Mouse (Mus musculus): ENCODE results near the gene Arhgef28.

Gene Arhgef28

DNA sequence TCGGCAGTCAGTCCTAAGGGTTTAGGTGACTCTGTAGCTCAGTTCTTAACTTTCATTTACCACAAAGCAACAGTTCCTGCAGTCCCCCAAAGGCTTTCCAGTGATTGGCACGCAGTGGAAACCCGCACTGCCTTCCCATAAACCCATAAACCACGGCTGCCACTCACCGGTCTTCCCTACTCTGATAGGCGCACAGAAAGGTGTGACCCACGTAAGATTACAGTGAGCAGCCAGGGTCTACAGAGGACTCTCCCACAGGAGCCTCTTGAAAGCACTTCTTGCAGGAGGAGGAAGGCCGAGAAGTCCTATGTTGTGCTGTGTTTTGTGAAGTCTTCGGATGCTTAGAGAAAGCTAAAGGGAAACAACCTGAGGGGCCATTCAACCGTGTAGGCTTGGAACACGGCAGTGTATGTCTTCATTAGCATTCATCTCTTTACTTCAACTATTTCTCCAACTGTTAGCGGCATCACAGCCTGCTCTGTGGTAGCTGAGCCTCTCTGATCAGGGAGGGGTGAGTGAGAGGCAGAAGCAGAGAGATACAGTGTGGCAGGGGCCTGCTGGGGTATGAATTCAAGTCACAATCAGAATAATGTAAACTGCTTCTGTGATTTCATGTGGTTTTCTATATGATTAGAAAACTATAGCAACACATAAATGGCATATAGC is 189.2 kb downstream of the Arhgef28 start:
- no peak for DNase-seq (ENCODE audit: extremely low spot score, low read depth, low spot score)

DNA sequence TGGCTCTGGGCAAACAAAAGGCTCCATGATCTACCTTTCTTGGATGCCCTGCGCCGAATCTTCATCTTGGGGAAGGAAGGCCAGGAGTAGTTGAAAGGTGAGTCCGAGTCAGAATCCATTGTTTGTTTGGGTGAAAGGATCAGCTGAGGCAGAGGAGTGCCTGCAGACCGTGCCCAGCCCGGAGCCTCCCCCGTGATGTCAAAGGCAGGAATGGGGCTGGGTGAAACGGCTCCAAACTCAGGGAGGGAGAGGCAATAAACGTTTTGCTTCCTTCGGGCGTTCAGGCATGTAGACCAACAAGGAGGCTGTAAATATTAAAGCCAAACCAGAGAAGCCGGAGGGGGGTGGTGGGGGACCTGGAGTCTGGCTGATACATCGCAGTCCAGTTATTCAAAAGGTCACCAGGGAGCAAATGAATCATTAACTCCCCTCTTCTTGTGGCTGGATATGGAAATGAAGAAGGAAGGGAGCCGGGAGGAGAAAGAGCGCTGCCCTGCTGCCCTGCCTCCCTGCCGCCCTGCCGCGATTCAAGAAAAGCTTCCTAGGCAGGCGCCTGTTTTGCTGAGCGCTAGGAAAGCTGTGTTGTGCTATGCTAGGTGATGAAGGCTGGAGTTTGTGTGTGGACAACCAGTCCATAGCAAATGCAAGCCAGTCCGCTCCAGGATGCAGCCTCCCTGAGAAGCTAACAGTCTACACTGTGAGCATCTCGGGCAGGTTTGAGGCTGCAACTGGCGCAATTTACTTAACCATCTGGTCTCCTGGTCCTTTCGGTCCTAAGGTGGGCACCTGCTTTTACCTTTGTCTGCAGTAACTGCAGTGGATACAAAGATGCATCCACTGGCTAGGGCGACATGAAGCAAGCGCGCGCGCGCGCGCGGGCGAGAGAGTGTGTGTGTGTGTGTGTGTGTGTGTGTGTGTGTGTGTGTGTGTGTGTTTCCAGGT is 190.0 kb downstream of the Arhgef28 start:
- DNase-seq (ENCODE audit: extremely low spot score, low read depth, low spot score) = peak; percentile 14

DNA sequence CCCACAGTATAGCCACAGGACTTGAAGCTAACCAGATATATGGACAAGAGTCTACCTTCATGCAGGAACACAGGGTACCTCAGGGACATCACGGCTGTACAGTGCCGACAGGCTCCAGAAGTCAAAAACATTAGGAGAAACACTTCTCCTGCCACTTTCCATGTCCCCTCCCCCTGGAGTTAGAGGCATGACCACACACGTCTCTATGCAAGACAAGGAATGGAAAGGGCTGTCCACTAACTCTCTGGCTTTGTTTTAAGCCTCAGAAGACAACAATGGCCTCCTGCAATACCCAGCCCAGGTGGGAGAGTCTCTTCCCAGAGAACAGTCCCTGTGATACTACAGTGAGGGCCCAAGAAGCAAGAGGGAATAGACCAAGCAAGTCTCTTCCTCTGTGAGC is 191.3 kb downstream of the Arhgef28 start:
- no peak for DNase-seq (ENCODE audit: extremely low spot score, low read depth, low spot score)

DNA sequence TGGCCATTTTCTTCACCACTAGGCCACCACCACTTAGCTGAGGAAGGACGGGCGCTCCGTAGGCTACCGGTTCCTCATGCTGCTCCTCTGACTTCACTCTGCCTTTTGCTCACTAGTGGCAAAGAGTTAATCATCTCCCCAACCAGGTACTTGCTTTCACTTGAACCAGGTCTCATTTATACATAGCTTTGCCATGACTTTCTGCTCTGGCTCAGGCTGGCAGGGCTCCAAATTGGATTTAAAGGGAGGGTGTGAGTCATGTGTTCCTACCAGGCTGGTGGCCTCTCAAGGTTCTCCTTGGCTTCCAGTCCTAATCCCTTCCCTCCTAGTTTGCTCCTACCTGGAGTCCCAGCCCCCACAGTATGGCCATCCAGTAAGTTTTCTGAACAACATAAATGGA is 192.5 kb downstream of the Arhgef28 start:
- no peak for DNase-seq (ENCODE audit: extremely low spot score, low read depth, low spot score)

DNA sequence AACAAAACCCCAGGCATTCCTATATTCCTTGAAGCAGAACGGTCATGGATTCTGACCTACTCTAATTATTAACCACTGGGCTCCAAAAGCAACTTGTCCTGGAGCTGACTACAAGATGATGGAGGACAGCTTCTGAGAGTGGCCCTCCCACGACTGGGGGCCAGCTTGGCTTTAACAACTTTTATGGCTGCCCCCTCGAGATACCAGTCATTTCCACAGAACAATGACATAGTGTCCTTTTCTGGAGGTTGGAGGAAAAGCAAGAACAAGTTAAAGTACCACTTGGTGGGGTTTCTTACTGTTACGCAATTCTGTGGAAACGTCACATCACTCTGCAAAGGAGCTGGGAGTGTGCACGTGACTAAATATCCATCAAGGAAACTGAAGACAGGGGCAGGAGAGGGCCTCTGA is 194.3 kb downstream of the Arhgef28 start:
- no peak for DNase-seq (ENCODE audit: extremely low spot score, low read depth, low spot score)

DNA sequence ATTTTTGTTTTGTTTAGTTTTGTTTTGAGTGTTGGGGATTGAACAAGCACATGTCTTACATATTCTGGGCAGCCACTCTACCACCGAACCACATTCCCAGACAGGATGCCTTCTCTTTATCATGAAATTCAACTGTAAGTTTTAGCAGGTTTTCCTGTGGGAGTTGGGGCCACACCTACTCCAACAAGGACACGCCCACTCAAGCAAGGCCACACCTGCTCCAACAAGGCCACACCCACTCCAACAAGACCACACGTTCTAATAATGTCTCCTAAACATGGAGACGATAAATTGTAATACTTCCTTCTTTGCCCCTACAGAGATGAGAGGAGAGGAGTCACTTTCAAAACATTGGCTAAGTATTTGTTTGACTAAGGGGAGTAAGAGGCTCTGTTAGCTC is 197.2 kb downstream of the Arhgef28 start:
- no peak for DNase-seq (ENCODE audit: extremely low spot score, low read depth, low spot score)

DNA sequence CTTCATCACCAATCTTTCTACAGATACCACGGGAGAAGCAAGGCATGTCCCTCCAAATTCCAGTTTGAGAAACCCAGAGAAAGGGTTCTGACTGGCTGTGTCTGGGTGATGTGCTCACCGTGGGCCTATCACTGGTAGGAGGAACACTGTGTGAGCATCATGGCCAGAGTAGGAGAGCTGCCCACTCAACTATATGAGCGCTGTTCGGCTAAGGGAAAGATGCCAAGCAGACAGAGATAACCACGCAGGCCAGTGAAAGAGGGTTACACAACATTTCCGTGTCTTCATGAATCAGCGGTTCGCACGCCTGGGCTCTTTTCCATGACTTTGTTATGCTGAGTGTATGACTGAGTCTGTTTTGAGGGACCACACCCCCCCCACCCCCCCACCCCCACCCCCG is 197.7 kb downstream of the Arhgef28 start:
- no peak for DNase-seq (ENCODE audit: extremely low spot score, low read depth, low spot score)

DNA sequence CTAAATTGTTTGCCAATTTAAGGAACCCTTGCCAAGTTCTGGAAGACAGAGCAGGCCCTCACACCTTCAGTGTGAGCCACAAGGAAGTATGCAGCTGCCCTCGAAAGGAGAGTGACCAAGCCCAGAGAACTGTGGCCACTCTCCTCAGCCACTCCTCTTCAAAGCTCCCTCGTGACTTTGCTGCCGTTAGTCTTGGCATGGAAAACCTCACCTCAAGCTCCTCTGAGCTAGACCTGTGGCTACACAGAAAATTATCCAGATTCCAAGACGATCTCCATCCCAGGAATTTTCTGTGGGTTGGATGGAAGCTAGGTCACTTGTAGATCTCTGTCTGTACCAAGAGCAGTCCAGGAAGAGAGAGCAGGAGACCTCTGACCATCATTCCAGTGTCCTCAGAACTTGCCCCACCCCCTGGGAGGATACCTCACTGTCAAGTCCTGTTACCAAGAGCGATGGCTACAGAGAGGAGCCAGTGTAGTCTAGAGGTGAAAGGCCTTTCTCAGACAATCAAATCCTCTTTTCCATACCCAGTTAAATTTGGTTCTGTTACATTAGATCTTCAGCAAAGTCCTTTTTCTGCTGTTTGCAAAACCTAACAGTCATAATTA is 200.5 kb downstream of the Arhgef28 start:
- DNase-seq (ENCODE audit: extremely low spot score, low read depth, low spot score) = no peak

DNA sequence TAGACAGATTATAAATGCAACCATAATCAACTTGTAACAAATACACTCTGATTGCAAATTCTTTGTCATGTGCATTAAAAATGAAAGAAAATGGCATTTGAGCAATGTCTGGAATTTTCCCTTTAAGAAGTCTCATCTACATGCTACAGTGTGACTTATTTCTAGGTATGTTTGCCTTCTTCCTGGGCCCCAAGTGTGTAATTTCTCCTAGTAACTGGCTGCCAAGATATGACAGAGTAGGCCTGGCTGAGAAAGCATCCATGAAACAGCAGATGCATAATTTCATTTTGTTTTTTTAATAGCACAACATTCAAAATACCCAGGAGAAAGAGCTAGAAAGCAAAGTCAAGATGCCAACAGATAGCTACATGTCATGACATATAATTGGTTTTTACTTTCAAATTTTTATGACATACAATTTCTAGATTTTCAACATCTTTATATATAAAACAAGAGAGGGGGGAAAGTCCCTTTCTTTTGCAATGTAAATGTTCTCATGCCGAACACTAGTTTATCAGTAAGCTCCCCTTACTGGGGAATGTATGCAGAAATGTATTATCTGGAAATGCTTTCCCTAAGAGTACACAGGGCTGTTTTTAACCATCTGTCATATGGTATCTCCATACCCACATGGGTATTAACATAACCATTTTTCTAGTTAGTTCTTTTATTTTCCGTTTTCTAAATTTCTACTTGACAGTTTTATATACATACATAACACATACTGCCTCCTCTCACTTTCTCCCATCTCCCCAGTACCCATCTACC is 201.4 kb downstream of the Arhgef28 start:
- no peak for DNase-seq (ENCODE audit: extremely low spot score, low read depth, low spot score)

DNA sequence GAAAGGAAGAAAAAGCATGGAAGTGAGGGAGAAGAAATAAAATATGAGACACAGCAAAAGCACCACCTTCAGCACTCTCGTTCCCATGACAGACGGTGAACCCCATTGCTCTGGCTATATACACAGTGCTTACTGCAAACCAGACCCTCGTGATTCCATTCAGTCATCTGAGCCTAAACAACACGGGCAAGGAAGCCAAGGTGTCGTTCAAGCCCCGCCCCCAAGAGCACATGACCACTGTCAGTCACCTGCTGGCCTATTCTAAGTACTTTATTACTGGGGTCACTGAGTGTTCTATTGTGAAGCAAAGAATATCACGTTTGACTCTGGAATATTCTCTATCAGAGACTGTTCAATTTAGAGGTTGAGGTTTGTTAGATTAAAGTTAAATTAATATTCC is 202.5 kb downstream of the Arhgef28 start:
- DNase-seq (ENCODE audit: extremely low spot score, low read depth, low spot score) = no peak

DNA sequence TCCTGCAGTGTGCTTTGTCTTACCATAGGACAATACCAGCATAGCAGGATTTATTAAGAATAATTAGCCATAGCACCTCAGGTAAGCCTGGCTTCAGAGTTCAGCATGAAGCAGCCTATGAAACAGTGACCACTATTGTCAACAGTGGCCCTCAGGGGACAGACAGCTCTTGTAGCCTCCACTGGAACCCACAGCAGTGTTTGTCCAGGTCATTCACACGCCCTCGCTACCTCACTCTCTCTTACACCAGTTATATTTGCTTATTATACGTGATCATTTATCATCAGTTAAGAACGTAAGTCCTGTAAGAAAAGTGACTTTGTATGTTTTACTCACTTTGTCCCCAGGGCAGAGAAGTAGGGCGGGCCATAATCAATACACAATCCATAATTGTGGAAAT is 203.6 kb downstream of the Arhgef28 start:
- no peak for DNase-seq (ENCODE audit: extremely low spot score, low read depth, low spot score)

DNA sequence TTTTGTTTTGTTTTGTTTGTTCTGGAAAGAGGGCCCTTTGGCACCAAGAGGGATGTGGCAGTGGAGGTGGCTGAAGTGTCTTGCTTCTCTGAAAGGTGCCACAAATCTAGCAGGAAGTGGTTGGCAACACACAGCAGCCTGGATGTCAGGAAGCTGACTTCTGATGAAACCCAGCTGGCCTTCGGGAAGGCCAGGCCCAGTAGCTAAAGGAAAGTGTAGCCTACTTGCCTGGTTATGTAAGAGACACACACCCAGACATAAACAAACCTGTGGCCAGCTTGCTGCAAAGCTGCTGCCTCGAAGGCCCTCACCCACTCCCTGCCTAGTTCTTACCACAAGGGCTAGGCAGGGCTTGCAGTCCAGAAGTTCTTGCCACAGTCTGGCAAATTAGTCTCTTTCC is 204.1 kb downstream of the Arhgef28 start:
- DNase-seq (ENCODE audit: extremely low spot score, low read depth, low spot score) = no peak

DNA sequence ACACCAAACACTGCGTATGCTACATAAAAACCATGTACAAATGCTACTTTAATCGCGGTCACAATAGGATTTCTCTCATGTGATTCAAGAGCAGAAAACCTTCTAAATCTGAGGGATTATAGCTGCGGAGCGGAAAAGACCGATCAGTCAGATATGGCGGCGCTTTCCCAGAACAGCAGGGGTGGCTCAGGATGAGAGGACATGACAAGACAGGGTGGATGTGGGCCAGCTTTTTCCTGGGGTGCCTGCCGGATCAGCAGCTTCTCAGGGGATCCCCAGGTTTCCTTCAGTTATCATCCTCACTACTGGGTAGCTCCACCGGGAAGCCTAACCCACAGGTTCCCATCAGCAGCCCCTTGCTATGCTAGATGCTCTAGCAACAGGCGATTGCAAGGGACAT is 204.5 kb downstream of the Arhgef28 start:
- DNase-seq (ENCODE audit: extremely low spot score, low read depth, low spot score) = no peak

DNA sequence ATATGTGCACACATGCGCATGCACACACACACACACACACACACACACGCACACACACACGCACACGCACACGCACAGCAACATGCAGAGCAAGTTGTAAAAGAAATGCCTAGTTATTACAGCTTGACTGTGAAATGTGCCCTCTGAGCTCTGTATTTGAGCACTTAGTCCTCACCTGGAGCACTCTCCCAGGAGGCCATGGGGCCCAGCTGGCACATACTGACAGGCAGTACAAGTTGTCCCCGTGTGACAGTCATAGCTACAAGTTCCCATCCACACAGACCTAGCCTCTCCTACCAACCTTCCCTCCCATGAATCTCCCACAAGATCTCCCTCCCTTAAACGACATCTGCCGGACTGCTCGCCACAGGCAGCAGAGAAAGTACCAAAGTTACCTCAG is 205.4 kb downstream of the Arhgef28 start:
- no peak for DNase-seq (ENCODE audit: extremely low spot score, low read depth, low spot score)

DNA sequence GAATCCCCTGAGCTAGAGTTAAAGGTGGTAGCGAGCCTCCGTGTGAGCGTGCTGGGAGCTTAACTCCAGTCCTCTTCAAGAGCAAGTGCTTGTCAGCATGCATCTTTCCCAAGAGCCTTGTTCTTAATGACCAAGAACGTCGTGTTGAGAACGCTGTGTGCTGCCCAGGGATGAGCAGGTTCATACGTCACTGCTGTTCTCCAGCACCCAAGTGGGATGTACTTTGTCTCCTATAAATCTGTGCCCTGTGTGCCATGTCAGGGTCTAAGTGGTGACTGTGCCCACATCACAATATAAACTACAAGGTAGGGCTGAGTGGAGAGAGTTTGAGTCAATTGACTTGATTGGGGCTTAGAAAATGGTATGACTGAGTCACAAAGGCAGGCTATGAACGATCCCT is 207.1 kb downstream of the Arhgef28 start:
- DNase-seq (ENCODE audit: extremely low spot score, low read depth, low spot score) = no peak

DNA sequence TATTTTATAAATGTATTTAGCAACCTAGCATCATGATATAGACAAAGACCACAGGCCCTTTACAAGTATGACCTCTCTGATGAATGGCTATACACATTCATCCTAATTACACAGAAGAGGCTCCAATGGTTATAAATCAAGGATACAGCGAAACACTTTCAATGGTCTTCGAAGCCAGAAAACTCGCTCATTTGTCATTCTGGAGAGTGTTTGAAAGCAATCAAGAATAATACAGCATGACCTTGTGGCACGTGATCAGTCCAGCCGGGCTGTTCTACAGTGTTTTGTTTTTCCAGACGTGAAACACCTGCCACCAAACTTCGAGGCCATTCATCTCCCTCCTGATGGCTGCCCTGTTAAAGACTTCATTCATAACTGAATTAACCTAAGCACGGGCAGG is 207.7 kb downstream of the Arhgef28 start:
- DNase-seq (ENCODE audit: extremely low spot score, low read depth, low spot score) = no peak

DNA sequence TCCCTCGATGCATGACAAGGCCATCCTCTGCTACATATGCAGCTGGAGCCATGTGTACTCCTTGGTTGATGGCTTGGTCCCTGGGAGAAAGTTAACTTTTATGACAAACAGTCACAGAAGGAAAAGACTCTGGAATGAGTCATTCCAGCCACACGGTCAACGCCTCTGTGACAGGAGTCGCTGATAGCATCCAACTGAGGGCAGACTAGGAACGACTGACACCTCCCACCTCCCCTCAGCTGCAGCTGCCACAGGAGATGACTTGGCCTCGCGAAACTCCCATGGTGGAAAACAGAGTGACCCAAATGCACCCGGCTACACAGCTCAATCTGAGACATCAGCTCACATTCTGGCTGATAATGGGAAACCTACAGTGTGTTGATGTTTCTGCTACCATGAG is 215.3 kb downstream of the Arhgef28 start:
- no peak for DNase-seq (ENCODE audit: extremely low spot score, low read depth, low spot score)

DNA sequence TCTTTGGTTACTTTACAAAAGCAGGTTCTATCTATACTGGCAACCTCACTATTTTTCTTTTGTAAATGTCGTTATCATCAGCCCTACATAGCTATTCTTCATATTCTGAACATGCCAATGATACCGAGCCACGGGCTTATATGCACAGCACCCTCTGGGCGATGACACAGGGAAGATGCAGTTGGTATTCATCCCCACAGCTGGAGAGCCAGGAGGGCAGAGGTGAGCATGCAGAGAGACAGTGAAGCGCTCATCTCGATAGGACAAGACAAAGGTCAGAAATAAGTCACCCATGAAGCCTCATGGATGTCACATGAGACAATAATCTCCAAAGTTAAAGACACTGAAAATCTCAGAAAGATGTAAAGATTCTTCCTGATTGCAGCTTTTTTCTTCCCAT is 217.4 kb downstream of the Arhgef28 start:
- DNase-seq (ENCODE audit: extremely low spot score, low read depth, low spot score) = no peak

DNA sequence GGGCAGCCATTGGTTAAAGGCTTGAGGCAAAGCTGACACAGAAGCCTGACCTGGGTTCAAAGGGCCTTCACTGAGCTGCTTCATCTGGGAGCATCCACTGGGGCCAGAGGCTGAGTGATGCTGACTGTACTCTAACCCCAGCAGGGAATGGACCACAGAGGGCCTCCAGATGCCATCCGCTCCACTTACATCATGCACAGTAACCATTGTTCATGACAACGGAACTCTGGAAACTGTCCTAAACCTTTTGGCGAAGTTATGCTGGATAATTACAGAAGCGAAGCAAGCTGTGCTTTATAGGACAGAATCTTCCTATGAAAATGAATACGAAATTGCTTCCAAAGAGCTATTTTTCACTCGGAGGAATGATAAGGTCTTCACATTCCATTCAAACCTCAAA is 219.5 kb downstream of the Arhgef28 start:
- DNase-seq (ENCODE audit: extremely low spot score, low read depth, low spot score) = no peak

DNA sequence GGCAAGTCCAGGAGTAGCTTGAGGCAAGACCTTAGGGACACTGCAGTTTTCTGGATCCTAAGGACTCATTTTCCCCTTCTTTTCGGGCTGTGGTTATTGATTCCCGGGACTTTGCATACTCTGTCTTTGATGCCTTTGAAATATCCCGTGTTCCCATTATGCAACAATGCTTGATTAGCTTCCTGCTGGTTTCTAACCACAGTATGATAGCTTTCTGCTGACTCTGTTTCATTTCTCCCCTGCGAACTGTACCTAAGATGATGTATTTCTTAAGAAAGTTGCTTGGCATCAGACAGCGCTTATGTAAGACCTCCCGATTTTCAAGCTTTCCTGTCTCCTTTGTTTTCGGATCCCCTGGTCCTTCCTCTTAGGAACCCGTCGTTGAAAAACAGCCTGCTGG is 229.1 kb downstream of the Arhgef28 start:
- no peak for DNase-seq (ENCODE audit: extremely low spot score, low read depth, low spot score)

DNA sequence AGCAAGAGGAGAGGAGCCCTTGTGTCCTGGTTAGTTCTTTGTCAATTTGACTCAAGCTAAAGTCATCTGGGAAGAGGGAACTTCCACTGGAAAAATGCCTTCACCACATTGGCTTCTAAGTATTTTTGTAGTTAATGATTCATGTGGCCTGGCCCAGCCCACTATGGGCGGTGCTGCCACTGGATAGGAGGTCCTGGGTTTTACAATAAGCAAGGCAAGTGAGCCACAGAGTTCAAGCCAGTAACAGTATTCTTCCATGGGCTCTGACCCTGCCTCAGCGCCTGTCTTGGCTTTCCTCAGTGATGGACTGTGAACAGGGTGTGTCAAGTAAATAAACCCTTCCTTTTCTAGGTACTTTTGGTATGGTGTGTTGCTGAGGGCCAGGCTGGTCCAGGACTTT is 229.6 kb downstream of the Arhgef28 start:
- DNase-seq (ENCODE audit: extremely low spot score, low read depth, low spot score) = no peak
